ENCODE assay signal across 20 mouse cellular contexts in genomic region chr19:53746116-53746515, GRCm38 (mm10).
A peak's percentile ranks its signal among the peaks of the same experiment; 100 is the strongest.
DNase-seq lines count a peak whose midpoint lies in the region; ATAC-seq and TF ChIP-seq lines count a peak whose summit lies in the region.
"Had no signal": no experiment of that assay in that cellular context is flagged by ENCODE, and none has a peak within 500 bp of the region (broad histone marks: within the 10 kb centered on the region; RNA-seq: fewer than 3 reads in every experiment).

No protein-coding gene starts in this region.

- DNase-seq in heart, adult 2 months: no peak
- DNase-seq in heart, postnatal 36 days: no peak
- DNase-seq in kidney, adult 11 months: no peak
- DNase-seq in midbrain, embryonic 11.5 days (ENCODE audit: low spot score, missing footprints): peak; percentile 61
- no peak for DNase-seq in midbrain, postnatal 0 days (ENCODE audit: low spot score)
- DNase-seq: adrenal gland, adult 2 months; adrenal gland, postnatal 25 days; cerebellum, adult 18-20 months; cerebellum, adult 9-11 months; cerebellum, postnatal 36 days; heart, adult 18-20 months; heart, postnatal 4 days had no signal

- WGBS in heart, adult 2 months: 63% methylated on average over 9 of the region's 9 CpGs
- WGBS in kidney, embryonic 14.5 days: 40% methylated on average over 9 of the region's 9 CpGs
- WGBS in midbrain, embryonic 11.5 days: 81% methylated on average over 9 of the region's 9 CpGs
- WGBS in midbrain, postnatal 0 days: 84% methylated on average over 9 of the region's 9 CpGs

- H3K4me1 ChIP-seq in heart, adult 2 months (ENCODE audit: control insufficient read depth, insufficient read depth, low read length): peaks cover 1% of the 10 kb centered on the region
- peaks cover 4% of the 10 kb centered on the region; the same call in 1 of the 2 replicates for H3K4me1 ChIP-seq in kidney, embryonic 14.5 days (ENCODE audit: control insufficient read depth, insufficient read depth, low read length)
- H3K4me1 ChIP-seq in midbrain, embryonic 11.5 days (ENCODE audit: control insufficient read depth, insufficient read depth, low read length): no peaks in the 10 kb centered on the region
- H3K4me1 ChIP-seq in midbrain, postnatal 0 days (ENCODE audit: insufficient read depth, low read length): no peaks in the 10 kb centered on the region
- H3K4me1 ChIP-seq: embryonic facial prominence, embryonic 15.5 days; forebrain, embryonic 10.5 days; hindbrain, embryonic 12.5 days had no signal

- intact Hi-C loops in heart, adult 2 months (cut with DNase I): no loop called here
- intact Hi-C loops in heart, postnatal 36 days (cut with DNase I): no loop called here

- no peaks in the 10 kb centered on the region; the same call in 1 of the 2 replicates for H3K79me2 ChIP-seq in heart, adult 2 months (replicated peaks; ENCODE audit: control insufficient read depth, insufficient read depth, low read length)

- no peak overlapping the region for H3K4me3 ChIP-seq in heart, adult 2 months
- H3K4me3 ChIP-seq in kidney, embryonic 14.5 days (ENCODE audit: low read length): no peak overlapping the region
- no peak overlapping the region for H3K4me3 ChIP-seq in midbrain, embryonic 11.5 days (ENCODE audit: low read depth, low read length)
- H3K4me3 ChIP-seq in midbrain, postnatal 0 days (ENCODE audit: low read depth, low read length): no peak overlapping the region
- H3K4me3 ChIP-seq: embryonic facial prominence, embryonic 15.5 days; erythroblast, embryonic 14.5 days; forebrain, embryonic 10.5 days; heart, embryonic 13.5 days; hindbrain, embryonic 12.5 days had no signal

- peak; percentile 73 for ATAC-seq in kidney, embryonic 14.5 days (ENCODE audit: low FRiP score, low TSS enrichment)
- no peak for ATAC-seq in midbrain, embryonic 11.5 days (ENCODE audit: low FRiP score)
- no peak for ATAC-seq in midbrain, postnatal 0 days (ENCODE audit: low FRiP score)
- ATAC-seq: forebrain, embryonic 14.5 days; hindbrain, postnatal 0 days had no signal

- no peaks in the 10 kb centered on the region for H3K27me3 ChIP-seq in heart, adult 2 months (ENCODE audit: control insufficient read depth, insufficient read depth, low read length)
- no peaks in the 10 kb centered on the region for H3K27me3 ChIP-seq in kidney, embryonic 14.5 days (ENCODE audit: control insufficient read depth, insufficient read depth, low read length)
- H3K27me3 ChIP-seq in midbrain, embryonic 11.5 days (ENCODE audit: control insufficient read depth, insufficient read depth, low read length): no peaks in the 10 kb centered on the region
- H3K27me3 ChIP-seq in midbrain, postnatal 0 days (ENCODE audit: insufficient read depth, low read length): no peaks in the 10 kb centered on the region
- H3K27me3 ChIP-seq: embryonic facial prominence, embryonic 15.5 days; heart, embryonic 13.5 days; hindbrain, embryonic 12.5 days had no signal

- no peak overlapping the region for H3K9ac ChIP-seq in heart, adult 2 months (ENCODE audit: low read depth, low read length)
- H3K9ac ChIP-seq in kidney, embryonic 14.5 days (ENCODE audit: low read depth, low read length): no peak overlapping the region
- H3K9ac ChIP-seq in midbrain, embryonic 11.5 days (ENCODE audit: low read length): no peak overlapping the region
- no peak overlapping the region for H3K9ac ChIP-seq in midbrain, postnatal 0 days (replicated peaks; ENCODE audit: low read length, poor library complexity, severe bottlenecking)
- H3K9ac ChIP-seq: embryonic facial prominence, embryonic 15.5 days; heart, embryonic 13.5 days; hindbrain, embryonic 12.5 days had no signal

- no peak for TF ChIP-seq EP300 in heart, adult 2 months (IDR thresholded peaks at IDR 0.05; ENCODE audit: insufficient read depth, low read depth, low read length)

- peaks cover 2% of the 10 kb centered on the region; the same call in 1 of the 2 replicates for H3K9me3 ChIP-seq in kidney, embryonic 14.5 days (ENCODE audit: control insufficient read depth, low read length)
- H3K9me3 ChIP-seq in midbrain, embryonic 11.5 days (ENCODE audit: control insufficient read depth, low read length): no peaks in the 10 kb centered on the region
- H3K9me3 ChIP-seq in midbrain, postnatal 0 days (ENCODE audit: low read length): no peaks in the 10 kb centered on the region
- H3K9me3 ChIP-seq: embryonic facial prominence, embryonic 15.5 days; forebrain, embryonic 10.5 days; heart, embryonic 13.5 days; hindbrain, embryonic 12.5 days had no signal

- H3K27ac ChIP-seq in heart, adult 2 months: peak overlapping the region; percentile 12; the same call in 1 of the 2 replicates
- H3K27ac ChIP-seq in kidney, embryonic 14.5 days (ENCODE audit: low read depth, low read length): no peak overlapping the region
- H3K27ac ChIP-seq in midbrain, embryonic 11.5 days (ENCODE audit: low read depth, low read length): no peak overlapping the region
- no peak overlapping the region for H3K27ac ChIP-seq in midbrain, postnatal 0 days (ENCODE audit: low read depth, low read length)
- H3K27ac ChIP-seq: embryonic facial prominence, embryonic 15.5 days; forebrain, embryonic 10.5 days; heart, embryonic 13.5 days; hindbrain, embryonic 12.5 days; hindbrain, postnatal 0 days had no signal

- no peak for TF ChIP-seq CTCF in heart, adult 2 months (IDR thresholded peaks at IDR 0.05)
- TF ChIP-seq CTCF in midbrain, postnatal 0 days (IDR thresholded peaks at IDR 0.05): no peak

- H3K4me2 ChIP-seq in kidney, embryonic 14.5 days (replicated peaks; ENCODE audit: low read depth, low read length): no peak overlapping the region
- no peak overlapping the region for H3K4me2 ChIP-seq in midbrain, embryonic 11.5 days
- H3K4me2 ChIP-seq in midbrain, postnatal 0 days (ENCODE audit: low read depth, low read length, poor library complexity, severe bottlenecking): no peak overlapping the region
- H3K4me2 ChIP-seq: embryonic facial prominence, embryonic 15.5 days; heart, embryonic 13.5 days; hindbrain, embryonic 12.5 days had no signal

- no peak for TF ChIP-seq POLR2A in heart, adult 2 months (IDR thresholded peaks at IDR 0.05; ENCODE audit: insufficient read depth, low read depth, low read length)

- H3K36me3 ChIP-seq in heart, adult 2 months (ENCODE audit: control insufficient read depth, insufficient read depth, low read length): no peaks in the 10 kb centered on the region
- H3K36me3 ChIP-seq in kidney, embryonic 14.5 days (ENCODE audit: control insufficient read depth, insufficient read depth, low read length): no peaks in the 10 kb centered on the region
- no peaks in the 10 kb centered on the region for H3K36me3 ChIP-seq in midbrain, embryonic 11.5 days (ENCODE audit: control insufficient read depth, insufficient read depth, low read length)
- no peaks in the 10 kb centered on the region for H3K36me3 ChIP-seq in midbrain, postnatal 0 days (ENCODE audit: insufficient read depth, low read length)
- H3K36me3 ChIP-seq: embryonic facial prominence, embryonic 15.5 days; forebrain, embryonic 10.5 days; hindbrain, embryonic 12.5 days had no signal
